Mouse (Mus musculus): ENCODE measurements around the gene Gpr37l1.

- TF ChIP-seq CTCF (IDR thresholded peaks at IDR 0.05; ENCODE audit: borderline replicate concordance, extremely low read depth, insufficient read depth, insufficient read length) (no peak), POLR2A (IDR thresholded peaks at IDR 0.05; ENCODE audit: borderline replicate concordance, extremely low read depth, insufficient read depth, insufficient read length, poor library complexity, severe bottlenecking) (no peak)
Observed at GRCm38 (mm10) chr1:135129543-135130183, 37.8 kb downstream of the Gpr37l1 start.

Measured in brain, embryonic 14.5 days (tissue).